Mouse (Mus musculus): ENCODE results near the gene Gm49361. TPM values are rescaled to one million over a fixed set of nuclear protein-coding genes. Genes with fewer than 3 reads are reported as not detected.

Gene Gm49361
- polyA plus RNA-seq, 1 experiment, result not detected

- peaks cover 42% of the 10 kb centered on the region for H3K79me2 ChIP-seq (ENCODE audit: control insufficient read depth, insufficient read depth)
- peaks cover 2% of the 10 kb centered on the region for H3K36me3 ChIP-seq (ENCODE audit: control insufficient read depth, insufficient read depth)
- TF ChIP-seq SRF (IDR thresholded peaks at IDR 0.05; ENCODE audit: control insufficient read depth, insufficient read length, low read depth) (no peak), POLR2A (IDR thresholded peaks at IDR 0.05; ENCODE audit: insufficient read length, low read depth) (no peak), CEBPB (IDR thresholded peaks at IDR 0.05; ENCODE audit: insufficient read depth, poor library complexity, severe bottlenecking) (no peak), REST (IDR thresholded peaks at IDR 0.05; ENCODE audit: insufficient read depth, insufficient read length) (no peak), POLR2AphosphoS2 (IDR thresholded peaks at IDR 0.05; ENCODE audit: insufficient read length, low read depth) (no peak), MAX (IDR thresholded peaks at IDR 0.05; ENCODE audit: low read depth) (no peak), TCF3 (IDR thresholded peaks at IDR 0.05; ENCODE audit: insufficient read length, low read depth) (no peak), TCF12 (IDR thresholded peaks at IDR 0.05; ENCODE audit: insufficient read depth, poor library complexity, severe bottlenecking) (no peak)
- no peak overlapping the region for H3ac ChIP-seq (ENCODE audit: control insufficient read depth, insufficient read length)
- H3K27me3 ChIP-seq (ENCODE audit: control insufficient read depth, insufficient read depth, insufficient read length), result no peaks in the 10 kb centered on the region
- no peak overlapping the region for H3K4me3 ChIP-seq
- no peak overlapping the region for H3K4me2 ChIP-seq (ENCODE audit: low read depth)
Measured at GRCm38 (mm10) chr14:57711059-57711458, 34.8 kb downstream of the Gm49361 start.

- TF ChIP-seq MYOD1 (IDR thresholded peaks at IDR 0.05; ENCODE audit: control insufficient read depth in 1 of 3, insufficient read length in 2 of 3, low read depth in 2 of 3) (no peak), E2F4 (IDR thresholded peaks at IDR 0.05; ENCODE audit: insufficient read depth) (no peak), POLR2A (IDR thresholded peaks at IDR 0.05; ENCODE audit: insufficient read length, low read depth) (no peak), USF1 (IDR thresholded peaks at IDR 0.05; ENCODE audit: low read depth) (no peak), REST (IDR thresholded peaks at IDR 0.05; ENCODE audit: insufficient read depth, insufficient read length) (no peak), MYOG (IDR thresholded peaks at IDR 0.05; ENCODE audit: control insufficient read depth in 1 of 3, insufficient read depth in 1 of 3, insufficient read length in 2 of 3, low read depth in 2 of 3) (no peak), TCF3 (IDR thresholded peaks at IDR 0.05; ENCODE audit: insufficient read length, low read depth) (no peak), SRF (IDR thresholded peaks at IDR 0.05; ENCODE audit: control insufficient read depth, insufficient read length, low read depth) (no peak)
- H3K79me2 ChIP-seq (ENCODE audit: control insufficient read depth, insufficient read depth), result peaks cover 28% of the 10 kb centered on the region
- no peak overlapping the region for H3ac ChIP-seq (ENCODE audit: control insufficient read depth, insufficient read length)
- peaks cover 5% of the 10 kb centered on the region for H3K36me3 ChIP-seq (ENCODE audit: control insufficient read depth, insufficient read depth)
- no peak overlapping the region for H3K4me3 ChIP-seq
- H3K4me2 ChIP-seq (ENCODE audit: low read depth), result no peak overlapping the region
- H3K27me3 ChIP-seq (ENCODE audit: control insufficient read depth, insufficient read depth, insufficient read length), result no peaks in the 10 kb centered on the region
Measured at GRCm38 (mm10) chr14:57709171-57709570, 36.7 kb downstream of the Gm49361 start.

GRCm38 (mm10) chr14:57708580-57708979 is 37.3 kb downstream of the Gm49361 start:
- Histone ChIP-seq H3K27me3 (ENCODE audit: control insufficient read depth, insufficient read depth, insufficient read length) (no peaks in the 10 kb centered on the region), H3K36me3 (ENCODE audit: control insufficient read depth, insufficient read depth) (peaks cover 5% of the 10 kb centered on the region), H3K79me2 (ENCODE audit: control insufficient read depth, insufficient read depth) (peaks cover 26% of the 10 kb centered on the region), H3K4me2 (ENCODE audit: low read depth) (no peak overlapping the region), H3K4me3 (no peak overlapping the region), H3ac (ENCODE audit: control insufficient read depth, insufficient read length) (no peak overlapping the region)
- TF ChIP-seq CEBPB (IDR thresholded peaks at IDR 0.05; ENCODE audit: insufficient read depth, poor library complexity, severe bottlenecking), result no peak
- no peak for TF ChIP-seq POLR2A (IDR thresholded peaks at IDR 0.05; ENCODE audit: insufficient read length, low read depth)

GRCm38 (mm10) chr14:57707100-57707893 is 38.6 kb downstream of the Gm49361 start:
- peaks cover 8% of the 10 kb centered on the region for H3K36me3 ChIP-seq (ENCODE audit: control insufficient read depth, insufficient read depth)
- no peak for TF ChIP-seq REST (IDR thresholded peaks at IDR 0.05; ENCODE audit: insufficient read depth, insufficient read length)
- TF ChIP-seq E2F4 (IDR thresholded peaks at IDR 0.05; ENCODE audit: insufficient read depth), result no peak
- H3K4me3 ChIP-seq, result no peak overlapping the region
- no peaks in the 10 kb centered on the region for H3K27me3 ChIP-seq (ENCODE audit: control insufficient read depth, insufficient read depth, insufficient read length)
- no peak overlapping the region for H3K4me2 ChIP-seq (ENCODE audit: low read depth)
- no peak overlapping the region for H3ac ChIP-seq (ENCODE audit: control insufficient read depth, insufficient read length)
- peaks cover 21% of the 10 kb centered on the region for H3K79me2 ChIP-seq (ENCODE audit: control insufficient read depth, insufficient read depth)

GRCm38 (mm10) chr14:57706760-57707099 is 39.2 kb downstream of the Gm49361 start:
- no peaks in the 10 kb centered on the region for H3K27me3 ChIP-seq (ENCODE audit: control insufficient read depth, insufficient read depth, insufficient read length)
- no peak for TF ChIP-seq CEBPB (IDR thresholded peaks at IDR 0.05; ENCODE audit: insufficient read depth, poor library complexity, severe bottlenecking)
- TF ChIP-seq MAX (IDR thresholded peaks at IDR 0.05; ENCODE audit: low read depth), result no peak
- no peak for TF ChIP-seq E2F4 (IDR thresholded peaks at IDR 0.05; ENCODE audit: insufficient read depth)
- TF ChIP-seq POLR2AphosphoS2 (IDR thresholded peaks at IDR 0.05; ENCODE audit: insufficient read length, low read depth), result no peak
- TF ChIP-seq USF1 (IDR thresholded peaks at IDR 0.05; ENCODE audit: low read depth), result no peak
- TF ChIP-seq REST (IDR thresholded peaks at IDR 0.05; ENCODE audit: insufficient read depth, insufficient read length), result no peak
- TF ChIP-seq MYOD1 (IDR thresholded peaks at IDR 0.05; ENCODE audit: control insufficient read depth in 1 of 3, insufficient read length in 2 of 3, low read depth in 2 of 3), result no peak
- no peak for TF ChIP-seq SRF (IDR thresholded peaks at IDR 0.05; ENCODE audit: control insufficient read depth, insufficient read length, low read depth)
- no peak for TF ChIP-seq MYOG (IDR thresholded peaks at IDR 0.05; ENCODE audit: control insufficient read depth in 1 of 3, insufficient read depth in 1 of 3, insufficient read length in 2 of 3, low read depth in 2 of 3)
- no peak for TF ChIP-seq TCF3 (IDR thresholded peaks at IDR 0.05; ENCODE audit: insufficient read length, low read depth)
- no peak for TF ChIP-seq POLR2A (IDR thresholded peaks at IDR 0.05; ENCODE audit: insufficient read length, low read depth)
- no peak for TF ChIP-seq TCF12 (IDR thresholded peaks at IDR 0.05; ENCODE audit: insufficient read depth, poor library complexity, severe bottlenecking)
- H3K4me2 ChIP-seq (ENCODE audit: low read depth), result no peak overlapping the region
- H3ac ChIP-seq (ENCODE audit: control insufficient read depth, insufficient read length), result no peak overlapping the region
- H3K4me3 ChIP-seq, result no peak overlapping the region
- H3K36me3 ChIP-seq (ENCODE audit: control insufficient read depth, insufficient read depth), result peaks cover 8% of the 10 kb centered on the region
- H3K79me2 ChIP-seq (ENCODE audit: control insufficient read depth, insufficient read depth), result peaks cover 21% of the 10 kb centered on the region
